Mouse (Mus musculus): ENCODE results near the gene Sod3.

- no peak for TF ChIP-seq POLR2A (IDR thresholded peaks at IDR 0.05; ENCODE audit: borderline replicate concordance, insufficient read depth, low read length)
- TF ChIP-seq CTCF (IDR thresholded peaks at IDR 0.05; ENCODE audit: borderline replicate concordance, insufficient read depth, low read depth, low read length) = no peak
Observed at GRCm38 (mm10) chr5:52346890-52347289, 16.7 kb upstream of the Sod3 start.

Measured in cerebellum, adult 2 months (tissue).